Mouse (Mus musculus) ZHBTc4 (cell line): ENCODE measurements at regions not wholly inside any gene's neighbourhood (a gene's known extent, or its start where the extent isn't known, plus 50 kb on each side); places are given as distances from the start of the nearest gene placed in this dataset.
A peak's percentile ranks its signal among the peaks of the same experiment; 100 is the strongest.

ENCODE experiments used
- DNase-seq: peaks from one replicate; pipeline ENCODE4 v3.0.0-alpha.2; 2011; ENCODE audit warnings: low read depth, low spot score

DNA sequence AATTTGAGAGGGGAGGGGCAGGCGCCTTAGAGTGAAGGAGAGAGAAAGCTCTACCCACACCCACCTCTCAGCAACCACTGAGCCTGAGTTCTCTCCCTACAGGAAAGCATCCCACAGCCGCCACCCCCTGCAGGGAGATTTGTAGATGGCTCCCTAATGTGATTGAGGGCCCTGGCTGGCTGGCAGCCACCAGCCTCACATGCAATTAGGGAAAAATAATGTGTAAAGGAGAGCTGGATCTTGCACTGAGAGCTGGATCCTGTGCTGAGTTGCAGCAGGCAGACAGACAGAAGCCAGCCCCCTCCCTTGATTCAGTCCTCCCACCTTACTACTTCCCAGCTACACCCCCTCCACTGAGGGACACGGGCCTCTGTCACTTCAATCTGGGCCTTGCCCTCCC, 260.2 kb downstream of the Bcor start:
- DNase-seq, result peak; percentile 21

DNA sequence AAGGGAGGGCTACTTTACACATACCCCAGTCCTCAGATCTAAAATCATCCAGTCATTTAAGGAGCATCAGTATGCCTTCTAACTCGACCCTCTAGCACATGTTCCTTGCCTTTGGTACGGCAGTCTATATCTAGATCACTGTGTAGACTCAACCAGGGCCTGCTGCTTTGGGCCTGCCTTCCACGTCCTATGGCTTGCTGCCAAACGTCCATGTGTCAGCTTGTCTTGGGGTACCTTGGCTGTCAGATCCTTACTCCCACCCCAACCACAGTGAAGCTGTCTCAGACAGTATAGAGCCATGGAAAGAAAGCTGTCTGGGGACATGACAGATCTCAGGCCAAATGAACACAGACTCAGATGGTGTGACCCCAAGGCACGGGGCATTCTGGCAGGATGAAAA, 258.4 kb downstream of the Bcor start:
- DNase-seq, result no peak

- no peak for DNase-seq
These were observed 256.9 kb downstream of the Bcor start for GRCm38 (mm10) chrX:11903116-11903700.

- no peak for DNase-seq
These were observed 254.9 kb downstream of the Bcor start for GRCm38 (mm10) chrX:11905231-11905630.

DNA sequence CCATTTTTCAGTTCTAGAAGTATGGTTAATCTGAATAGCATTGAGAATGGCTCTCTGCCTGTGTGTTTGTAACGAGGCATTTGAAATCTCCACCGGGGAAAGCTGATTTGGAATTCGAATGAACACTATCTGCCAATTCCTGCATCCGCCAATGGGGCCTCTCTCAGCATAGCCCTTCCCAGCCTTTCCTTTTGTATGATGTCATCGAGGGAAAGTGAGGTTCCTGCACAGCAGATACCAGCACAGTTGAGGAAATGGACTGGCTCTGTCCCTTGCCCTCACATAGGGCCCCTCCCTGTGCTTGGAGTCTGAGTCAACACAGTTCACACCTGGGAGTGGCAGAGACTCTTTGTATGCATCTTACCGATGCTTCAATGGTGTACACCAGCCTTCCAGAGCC, 253.0 kb downstream of the Bcor start:
- DNase-seq, result no peak

GRCm38 (mm10) chrX:11915984-11916383, 244.2 kb downstream of the Bcor start:
- DNase-seq, result no peak

DNA sequence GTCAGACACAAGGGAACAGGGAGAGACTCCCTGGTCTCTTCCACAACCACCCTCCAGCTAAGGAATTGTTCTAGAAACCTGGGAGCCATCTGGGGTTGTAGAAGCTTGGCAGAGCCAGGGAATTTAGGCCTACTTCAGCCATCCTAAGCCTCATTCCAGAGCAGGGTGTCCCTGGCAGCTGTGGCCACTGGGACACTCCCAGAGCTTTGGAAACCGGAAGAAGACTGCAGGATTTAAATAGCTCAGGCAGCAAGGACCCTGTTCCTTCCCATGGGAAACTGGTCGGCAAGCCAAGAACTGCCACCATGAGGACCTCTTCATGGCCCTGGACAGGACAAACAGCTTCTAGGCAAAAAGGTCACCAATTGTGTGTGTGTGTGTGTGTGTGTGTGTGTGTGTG, 239.9 kb downstream of the Bcor start:
- DNase-seq, result no peak

- DNase-seq, result no peak
These were observed 235.4 kb downstream of the Bcor start for GRCm38 (mm10) chrX:11924639-11925302.

DNA sequence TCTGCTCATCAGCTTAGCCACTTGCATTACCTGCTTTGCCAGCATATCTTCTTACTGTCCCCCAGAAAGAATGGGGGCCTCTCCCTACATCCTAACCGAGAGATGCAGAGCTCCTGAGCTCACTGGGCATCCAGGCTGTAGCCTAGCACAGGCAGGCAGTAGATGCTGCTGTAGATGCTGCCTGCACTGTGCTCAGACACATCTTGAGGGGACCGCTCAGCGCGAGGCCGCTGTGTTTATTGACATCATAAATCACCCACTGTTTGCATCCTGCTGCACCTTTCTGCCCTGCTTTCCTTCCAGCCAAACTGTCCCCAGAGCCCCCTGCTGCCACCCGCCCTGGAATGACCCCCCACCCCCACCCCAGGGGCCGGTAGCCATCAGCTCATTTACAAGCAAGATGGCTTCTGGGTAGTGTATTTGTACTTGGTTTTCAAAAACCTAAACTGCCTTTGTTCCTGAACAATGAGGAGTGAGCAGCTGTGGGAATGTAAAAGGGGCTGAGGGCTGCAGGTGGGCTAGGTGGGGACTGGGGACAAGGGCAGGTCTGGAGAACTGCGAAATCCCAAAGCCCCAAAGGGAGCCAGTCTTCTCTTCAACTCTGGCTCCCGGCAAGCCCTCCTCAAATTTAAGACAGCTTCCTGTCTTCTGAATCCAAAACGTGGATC, 233.2 kb downstream of the Bcor start:
- peak; percentile 61 for DNase-seq

GRCm38 (mm10) chrX:11929448-11929847, 230.7 kb downstream of the Bcor start:
- no peak for DNase-seq

DNA sequence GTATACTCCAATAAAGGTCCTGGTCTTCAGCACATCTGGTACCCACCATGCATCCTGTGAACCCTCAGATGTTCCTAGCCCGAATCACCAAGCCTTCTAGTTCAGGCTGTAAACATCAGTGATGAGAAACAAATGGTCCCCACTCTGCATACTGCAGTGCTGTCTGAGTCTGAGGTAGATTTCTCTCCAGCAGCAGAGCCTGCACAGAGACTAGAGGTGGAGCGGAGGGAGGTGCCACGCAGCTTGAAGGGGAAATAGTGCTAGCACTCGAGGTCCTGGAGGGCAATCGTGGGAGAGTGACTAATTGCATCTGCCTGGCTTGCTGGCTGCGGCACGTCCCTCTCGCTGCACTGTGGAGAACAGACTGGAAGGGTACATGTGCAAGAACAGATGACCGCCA, 228.7 kb downstream of the Bcor start:
- no peak for DNase-seq

DNA sequence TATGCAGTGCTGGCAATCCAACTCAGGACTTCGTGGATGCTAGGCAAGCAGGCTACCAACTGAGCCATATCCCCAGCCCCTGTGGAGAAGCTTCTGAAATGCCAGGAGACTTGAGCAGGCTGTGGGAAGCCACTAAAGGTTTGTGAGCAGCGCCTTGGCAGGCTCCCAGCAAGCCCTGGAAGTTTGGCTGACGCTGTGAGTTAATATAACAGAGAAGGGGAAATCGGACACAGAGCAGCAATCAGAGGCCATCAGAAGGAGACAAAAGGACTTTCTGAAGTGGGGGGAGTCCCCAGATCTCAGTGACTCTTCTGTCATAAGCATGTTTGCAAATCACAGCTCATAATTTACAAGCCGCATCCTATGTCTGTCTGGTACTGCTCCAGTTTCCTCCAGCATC, 224.8 kb downstream of the Bcor start:
- no peak for DNase-seq

- no peak for DNase-seq
These were observed 219.9 kb downstream of the Bcor start for GRCm38 (mm10) chrX:11940246-11940645.

GRCm38 (mm10) chrX:11943367-11943766, 216.8 kb downstream of the Bcor start:
- DNase-seq, result no peak

GRCm38 (mm10) chrX:11944574-11944973, 215.6 kb downstream of the Bcor start:
- no peak for DNase-seq

GRCm38 (mm10) chrX:11945280-11945679, 214.9 kb downstream of the Bcor start:
- no peak for DNase-seq

GRCm38 (mm10) chrX:11952193-11952592, 208.0 kb downstream of the Bcor start:
- no peak for DNase-seq

DNA sequence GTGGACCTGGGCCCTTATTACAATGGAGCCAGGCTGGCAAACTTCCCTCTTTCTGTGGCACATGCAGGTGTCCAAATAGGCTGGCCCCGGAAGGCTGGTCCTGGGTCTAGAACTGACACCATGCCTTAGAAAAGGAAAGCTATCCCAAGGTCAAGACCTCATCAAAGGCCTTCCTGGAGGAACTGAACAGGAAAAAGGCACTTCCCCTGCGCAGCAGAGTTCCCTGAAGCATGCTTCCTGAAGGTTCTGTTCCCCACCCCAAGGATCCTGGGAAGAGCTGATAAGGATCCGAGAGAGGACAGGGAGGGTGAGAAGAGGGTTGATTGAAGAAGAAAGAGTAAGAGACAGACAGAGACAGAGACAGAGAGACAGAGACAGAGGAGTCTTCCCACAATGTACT, 204.0 kb downstream of the Bcor start:
- no peak for DNase-seq

GRCm38 (mm10) chrX:11957011-11957410, 203.1 kb downstream of the Bcor start:
- peak; percentile 54 for DNase-seq

GRCm38 (mm10) chrX:11959871-11960552, 200.1 kb downstream of the Bcor start:
- DNase-seq, result no peak

GRCm38 (mm10) chrX:11961350-11961749, 198.8 kb downstream of the Bcor start:
- no peak for DNase-seq

GRCm38 (mm10) chrX:11964428-11964827, 195.7 kb downstream of the Bcor start:
- no peak for DNase-seq

DNA sequence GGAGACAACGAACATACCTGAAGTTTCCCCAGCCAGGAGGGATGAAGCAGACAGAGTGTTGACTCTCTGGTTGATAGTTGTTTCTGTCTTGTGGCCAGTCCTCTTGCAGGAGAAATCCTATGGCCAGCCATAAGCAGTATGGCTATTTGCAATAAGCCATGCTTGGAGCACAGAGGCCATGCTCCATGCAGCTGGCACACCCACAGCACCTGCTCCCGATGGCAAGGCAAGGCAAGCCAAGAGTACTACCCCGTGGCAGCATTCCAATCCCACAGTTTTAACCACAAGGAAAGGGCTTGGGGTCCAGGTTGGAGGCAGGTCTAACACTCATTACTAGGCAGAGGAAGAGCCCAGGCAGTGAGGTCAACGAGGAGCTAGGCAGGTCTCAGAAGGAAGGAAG, 181.5 kb downstream of the Bcor start:
- no peak for DNase-seq
